Mouse (Mus musculus): ENCODE results near the gene Nt5c2. TPM values are rescaled to one million over a fixed set of nuclear protein-coding genes. Genes with fewer than 3 reads are reported as not detected.

Gene Nt5c2
- polyA plus RNA-seq, 1 experiment: 76.9 TPM

- H3K9me3 ChIP-seq (replicated peaks; ENCODE audit: control insufficient read depth, insufficient read depth, low read length, poor library complexity, severe bottlenecking): no peaks in the 10 kb centered on the region
- H3K4me1 ChIP-seq (ENCODE audit: control insufficient read depth, insufficient read depth, low read length): peaks cover 2% of the 10 kb centered on the region
- no peak overlapping the region for H3K9ac ChIP-seq (ENCODE audit: low read depth, poor library complexity, severe bottlenecking)
- H3K27ac ChIP-seq (ENCODE audit: insufficient read depth, low read length): no peak overlapping the region
- no peak overlapping the region for H3K4me3 ChIP-seq (ENCODE audit: low read depth, low read length)
- no peaks in the 10 kb centered on the region for H3K27me3 ChIP-seq (ENCODE audit: control insufficient read depth, insufficient read depth, low read length, poor library complexity, severe bottlenecking)
- TF ChIP-seq CTCF (IDR thresholded peaks at IDR 0.05; ENCODE audit: low read depth, low read length): no peak
- no peak for TF ChIP-seq POLR2A (IDR thresholded peaks at IDR 0.05; ENCODE audit: insufficient read depth, low read length)
- no peaks in the 10 kb centered on the region for H3K36me3 ChIP-seq (ENCODE audit: control insufficient read depth, insufficient read depth, low read length, poor library complexity, severe bottlenecking)
These were observed 43.8 kb downstream of the Nt5c2 start for GRCm38 (mm10) chr19:46971051-46971689.

GRCm38 (mm10) chr19:46970121-46970729 is 44.7 kb downstream of the Nt5c2 start:
- H3K4me3 ChIP-seq (ENCODE audit: low read depth, low read length): no peak overlapping the region
- H3K9ac ChIP-seq (ENCODE audit: low read depth, poor library complexity, severe bottlenecking): no peak overlapping the region
- peaks cover 2% of the 10 kb centered on the region for H3K4me1 ChIP-seq (ENCODE audit: control insufficient read depth, insufficient read depth, low read length)
- no peaks in the 10 kb centered on the region for H3K36me3 ChIP-seq (ENCODE audit: control insufficient read depth, insufficient read depth, low read length, poor library complexity, severe bottlenecking)
- H3K27me3 ChIP-seq (ENCODE audit: control insufficient read depth, insufficient read depth, low read length, poor library complexity, severe bottlenecking): no peaks in the 10 kb centered on the region
- H3K9me3 ChIP-seq (replicated peaks; ENCODE audit: control insufficient read depth, insufficient read depth, low read length, poor library complexity, severe bottlenecking): no peaks in the 10 kb centered on the region
- no peak overlapping the region for H3K27ac ChIP-seq (ENCODE audit: insufficient read depth, low read length)
- TF ChIP-seq EP300 (IDR thresholded peaks at IDR 0.05; ENCODE audit: insufficient read depth, low read depth, low read length) (no peak), POLR2A (IDR thresholded peaks at IDR 0.05; ENCODE audit: insufficient read depth, low read length) (no peak), CTCF (IDR thresholded peaks at IDR 0.05; ENCODE audit: low read depth, low read length) (no peak)

DNA sequence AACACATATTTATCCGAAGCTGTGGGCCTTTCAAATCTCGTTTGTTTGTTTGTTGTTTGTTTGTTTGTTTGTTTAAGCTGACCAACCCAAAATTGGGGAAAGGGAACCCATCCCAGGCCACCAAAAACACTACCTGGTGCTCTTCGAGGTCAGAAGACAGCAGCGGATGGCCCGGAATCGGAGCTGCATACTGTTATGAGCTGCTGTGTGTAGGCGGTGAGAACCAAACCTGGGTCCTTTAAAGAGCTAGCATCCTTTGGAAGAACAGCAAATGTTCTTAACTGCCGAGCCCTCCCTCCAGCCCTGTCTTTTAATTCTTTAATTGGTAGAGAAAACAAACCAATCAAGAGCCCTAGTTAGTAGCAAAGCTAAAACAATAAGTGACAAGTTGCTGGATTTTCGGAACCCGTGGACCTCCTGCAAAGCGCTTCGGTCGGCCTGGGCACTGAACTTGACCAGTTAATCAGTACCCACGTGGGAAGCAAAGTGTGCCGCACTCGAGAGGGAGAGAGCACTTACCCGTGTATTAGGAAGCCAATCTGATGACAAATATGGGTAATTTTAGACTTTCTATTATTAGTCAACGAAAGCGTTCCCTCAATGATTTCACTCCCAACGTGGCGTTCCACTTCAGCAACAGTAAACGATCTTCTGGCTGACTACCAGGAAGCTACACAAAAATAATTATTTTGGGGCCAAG is 45.5 kb downstream of the Nt5c2 start:
- H3K4me1 ChIP-seq (ENCODE audit: control insufficient read depth, insufficient read depth, low read length): peaks cover 2% of the 10 kb centered on the region
- H3K27me3 ChIP-seq (ENCODE audit: control insufficient read depth, insufficient read depth, low read length, poor library complexity, severe bottlenecking): no peaks in the 10 kb centered on the region
- H3K9ac ChIP-seq (ENCODE audit: low read depth, poor library complexity, severe bottlenecking): no peak overlapping the region
- H3K27ac ChIP-seq (ENCODE audit: insufficient read depth, low read length): no peak overlapping the region
- no peak overlapping the region for H3K4me3 ChIP-seq (ENCODE audit: low read depth, low read length)
- H3K9me3 ChIP-seq (replicated peaks; ENCODE audit: control insufficient read depth, insufficient read depth, low read length, poor library complexity, severe bottlenecking): no peaks in the 10 kb centered on the region
- no peaks in the 10 kb centered on the region for H3K36me3 ChIP-seq (ENCODE audit: control insufficient read depth, insufficient read depth, low read length, poor library complexity, severe bottlenecking)
- no peak for TF ChIP-seq POLR2A (IDR thresholded peaks at IDR 0.05; ENCODE audit: insufficient read depth, low read length)
- TF ChIP-seq CTCF (IDR thresholded peaks at IDR 0.05; ENCODE audit: low read depth, low read length): no peak
- TF ChIP-seq EP300 (IDR thresholded peaks at IDR 0.05; ENCODE audit: insufficient read depth, low read depth, low read length): no peak

DNA sequence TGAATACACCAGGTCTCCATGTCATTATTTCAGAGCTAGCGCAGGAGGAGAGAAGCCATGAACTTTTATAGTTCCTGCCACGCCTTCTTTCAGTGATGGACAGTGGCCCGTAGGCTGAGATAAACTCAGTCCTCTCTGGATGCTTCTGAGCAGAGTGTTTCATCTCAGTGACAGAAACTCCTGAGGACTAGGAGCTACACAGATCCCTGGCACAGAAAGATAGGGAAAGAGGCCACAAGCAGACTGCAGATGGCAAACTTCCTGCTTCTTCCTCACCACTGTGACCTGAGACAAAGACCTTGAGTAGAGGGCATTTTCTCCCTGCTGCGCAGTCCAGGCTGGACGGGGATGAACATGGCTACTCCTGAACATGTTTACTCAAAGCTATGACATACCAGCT is 46.1 kb downstream of the Nt5c2 start:
- Histone ChIP-seq H3K9ac (ENCODE audit: low read depth, poor library complexity, severe bottlenecking) (no peak overlapping the region), H3K9me3 (replicated peaks; ENCODE audit: control insufficient read depth, insufficient read depth, low read length, poor library complexity, severe bottlenecking) (no peaks in the 10 kb centered on the region), H3K27ac (ENCODE audit: insufficient read depth, low read length) (no peak overlapping the region), H3K4me1 (ENCODE audit: control insufficient read depth, insufficient read depth, low read length) (peaks cover 2% of the 10 kb centered on the region), H3K27me3 (ENCODE audit: control insufficient read depth, insufficient read depth, low read length, poor library complexity, severe bottlenecking) (no peaks in the 10 kb centered on the region), H3K4me3 (ENCODE audit: low read depth, low read length) (no peak overlapping the region), H3K36me3 (ENCODE audit: control insufficient read depth, insufficient read depth, low read length, poor library complexity, severe bottlenecking) (no peaks in the 10 kb centered on the region)
- TF ChIP-seq POLR2A (IDR thresholded peaks at IDR 0.05; ENCODE audit: insufficient read depth, low read length) (no peak), EP300 (IDR thresholded peaks at IDR 0.05; ENCODE audit: insufficient read depth, low read depth, low read length) (no peak), CTCF (IDR thresholded peaks at IDR 0.05; ENCODE audit: low read depth, low read length) (no peak)

DNA sequence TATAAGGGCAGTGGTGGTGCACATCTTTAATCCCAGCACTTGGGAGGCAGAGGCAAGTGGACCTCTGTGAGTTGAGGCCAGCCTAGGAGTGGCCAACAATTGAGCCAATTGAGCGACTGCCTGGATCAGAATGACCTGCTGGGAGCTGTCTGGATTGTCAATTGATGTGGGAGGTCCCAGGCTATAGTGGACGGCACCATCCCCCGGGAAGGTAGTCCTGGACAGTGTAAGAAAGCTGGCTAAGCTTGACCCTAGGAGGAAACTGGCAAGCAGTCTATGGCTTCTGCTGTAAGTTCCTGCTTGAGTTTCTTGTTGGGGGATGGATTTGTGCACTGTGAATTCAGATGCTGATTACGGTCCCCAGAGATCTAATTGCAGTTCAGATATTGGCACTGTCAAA is 47.1 kb downstream of the Nt5c2 start:
- no peaks in the 10 kb centered on the region for H3K36me3 ChIP-seq (ENCODE audit: control insufficient read depth, insufficient read depth, low read length, poor library complexity, severe bottlenecking)

DNA sequence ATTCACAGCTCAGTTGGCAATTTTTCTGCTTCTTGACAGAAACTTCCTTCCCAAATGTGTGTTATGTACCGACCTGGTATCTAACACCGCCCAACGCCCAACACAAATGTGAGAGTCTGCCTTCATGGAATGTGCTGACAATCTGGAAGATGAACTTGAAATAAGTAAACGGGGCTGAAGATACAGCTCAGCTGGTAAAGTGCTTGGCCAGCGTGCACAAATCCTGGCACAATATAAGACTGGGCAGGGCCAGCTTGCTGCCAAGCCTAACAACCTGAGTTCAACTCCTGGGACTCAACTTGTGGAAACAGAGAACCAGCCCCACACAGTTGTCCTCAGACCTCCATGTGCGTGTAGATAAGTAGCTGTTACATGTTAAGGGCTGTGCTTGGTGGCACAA is 48.6 kb downstream of the Nt5c2 start:
- H3K4me3 ChIP-seq (ENCODE audit: low read depth, low read length): no peak overlapping the region
- no peaks in the 10 kb centered on the region for H3K36me3 ChIP-seq (ENCODE audit: control insufficient read depth, insufficient read depth, low read length, poor library complexity, severe bottlenecking)
- H3K9ac ChIP-seq (ENCODE audit: low read depth, poor library complexity, severe bottlenecking): no peak overlapping the region
- H3K27ac ChIP-seq (ENCODE audit: insufficient read depth, low read length): no peak overlapping the region
- H3K4me1 ChIP-seq (ENCODE audit: control insufficient read depth, insufficient read depth, low read length): no peaks in the 10 kb centered on the region
- no peaks in the 10 kb centered on the region for H3K9me3 ChIP-seq (replicated peaks; ENCODE audit: control insufficient read depth, insufficient read depth, low read length, poor library complexity, severe bottlenecking)
- no peak for TF ChIP-seq EP300 (IDR thresholded peaks at IDR 0.05; ENCODE audit: insufficient read depth, low read depth, low read length)
- no peak for TF ChIP-seq CTCF (IDR thresholded peaks at IDR 0.05; ENCODE audit: low read depth, low read length)
- no peak for TF ChIP-seq POLR2A (IDR thresholded peaks at IDR 0.05; ENCODE audit: insufficient read depth, low read length)
- H3K27me3 ChIP-seq (ENCODE audit: control insufficient read depth, insufficient read depth, low read length, poor library complexity, severe bottlenecking): no peaks in the 10 kb centered on the region

More for the DNA sequence above, 47.1 kb downstream of the Nt5c2 start:
- H3K4me3 ChIP-seq (ENCODE audit: low read depth, low read length): no peak overlapping the region
- no peaks in the 10 kb centered on the region for H3K9me3 ChIP-seq (replicated peaks; ENCODE audit: control insufficient read depth, insufficient read depth, low read length, poor library complexity, severe bottlenecking)
- no peaks in the 10 kb centered on the region for H3K27me3 ChIP-seq (ENCODE audit: control insufficient read depth, insufficient read depth, low read length, poor library complexity, severe bottlenecking)
- TF ChIP-seq CTCF (IDR thresholded peaks at IDR 0.05; ENCODE audit: low read depth, low read length): no peak
- no peak for TF ChIP-seq EP300 (IDR thresholded peaks at IDR 0.05; ENCODE audit: insufficient read depth, low read depth, low read length)
- TF ChIP-seq POLR2A (IDR thresholded peaks at IDR 0.05; ENCODE audit: insufficient read depth, low read length): no peak
- H3K4me1 ChIP-seq (ENCODE audit: control insufficient read depth, insufficient read depth, low read length): no peaks in the 10 kb centered on the region
- H3K9ac ChIP-seq (ENCODE audit: low read depth, poor library complexity, severe bottlenecking): no peak overlapping the region
- H3K27ac ChIP-seq (ENCODE audit: insufficient read depth, low read length): no peak overlapping the region

Data from ES-Bruce4 (cell line).